Mouse (Mus musculus) hindbrain, embryonic 13.5 days (tissue): Measurements from ENCODE around the gene Fam168a. TPM values are rescaled to one million over a fixed set of nuclear protein-coding genes. Genes with fewer than 3 reads are reported as not detected.

ENCODE experiments used
- ATAC-seq: fragments of 200-750 bp; cut with Nextera tagmentation; 2 replicates; pipeline ENCODE4 v1.8.0; 2017; ENCODE audit warnings: moderate TSS enrichment; ENCODE audit not compliant: low FRiP score
- H3K27ac ChIP-seq: fragments of 300-500 bp; sonication (generic); 2 replicates; pipeline ENCODE4 v1.5.1; 2015; ENCODE audit warnings: inconsistent platforms, mild to moderate bottlenecking, moderate library complexity
- H3K27me3 ChIP-seq: fragments of 300-500 bp; sonication (generic); 2 replicates; pipeline ENCODE4 v1.6.1; 2015; ENCODE audit warnings: mild to moderate bottlenecking, inconsistent platforms
- H3K36me3 ChIP-seq: fragments of 300-500 bp; sonication (generic); 2 replicates; pipeline ENCODE4 v1.6.1; 2015; ENCODE audit warnings: mild to moderate bottlenecking, inconsistent platforms
- H3K4me1 ChIP-seq: fragments of 300-500 bp; sonication (generic); replicated peaks from 2 replicates; pipeline ENCODE4 v1.6.1; 2015; ENCODE audit warnings: inconsistent platforms
- H3K4me2 ChIP-seq: fragments of 300-500 bp; sonication (generic); 2 replicates; pipeline ENCODE4 v1.6.1; 2015; ENCODE audit warnings: inconsistent platforms, mild to moderate bottlenecking, moderate library complexity
- H3K4me3 ChIP-seq: fragments of 300-500 bp; sonication (generic); 2 replicates; pipeline ENCODE4 v1.5.1; 2015; ENCODE audit warnings: mild to moderate bottlenecking, inconsistent platforms
- H3K9ac ChIP-seq: fragments of 300-500 bp; sonication (generic); 2 replicates; pipeline ENCODE4 v1.6.1; 2015; ENCODE audit warnings: mild to moderate bottlenecking, inconsistent platforms
- H3K9me3 ChIP-seq: fragments of 300-500 bp; sonication (generic); 2 replicates; pipeline ENCODE4 v1.6.1; 2016; ENCODE audit warnings: inconsistent platforms
- WGBS: fragments of 180-500 bp; shearing (Covaris S2); methylation state at CpG from one replicate; pipeline ENCODE4 v1.1.7; 2015; 5-methylcytosine and 5-hydroxymethylcytosine counted together
- polyA plus RNA-seq: library from polyadenylated mRNA; unstranded; fragments of >200 nt; fragmentation: Nextera tagmentation; extraction: Ambion mirVana; gene quantifications from 2 replicates; pipeline ENCODE4 v1.2.1, GENCODE M21; 2015

The Fam168a gene
- polyA plus RNA-seq, 1 experiment from 2014 or later, result 93.8 TPM

GRCm38 (mm10) chr7:100835168-100835567 lies 128.7 kb downstream of the Fam168a start:
- H3K27me3 ChIP-seq, result no peaks in the 10 kb centered on the region
- no peak overlapping the region for H3K9ac ChIP-seq
- no peaks in the 10 kb centered on the region for H3K9me3 ChIP-seq
- WGBS, result 94% methylated on average over 7 of the region's 7 CpGs
- H3K4me2 ChIP-seq, result no peak overlapping the region
- H3K27ac ChIP-seq, result no peak overlapping the region
- no peak for ATAC-seq
- no peak overlapping the region for H3K4me3 ChIP-seq
- H3K4me1 ChIP-seq, result no peaks in the 10 kb centered on the region
- H3K36me3 ChIP-seq, result peaks cover 69% of the 10 kb centered on the region

- Histone ChIP-seq H3K27me3 (no peaks in the 10 kb centered on the region), H3K9me3 (no peaks in the 10 kb centered on the region), H3K4me3 (no peak overlapping the region), H3K36me3 (peaks cover 69% of the 10 kb centered on the region), H3K4me2 (no peak overlapping the region), H3K4me1 (no peaks in the 10 kb centered on the region), H3K9ac (no peak overlapping the region), H3K27ac (no peak overlapping the region)
- no peak for ATAC-seq
- WGBS, result 91% methylated on average over 6 of the region's 6 CpGs
These were observed 129.3 kb downstream of the Fam168a start for GRCm38 (mm10) chr7:100835711-100836110.

- Histone ChIP-seq H3K36me3 (peaks cover 65% of the 10 kb centered on the region), H3K4me2 (no peak overlapping the region), H3K27ac (no peak overlapping the region), H3K4me1 (no peaks in the 10 kb centered on the region), H3K4me3 (no peak overlapping the region), H3K9ac (no peak overlapping the region), H3K9me3 (no peaks in the 10 kb centered on the region), H3K27me3 (no peaks in the 10 kb centered on the region)
- ATAC-seq, result no peak
- WGBS, result 92% methylated on average over 10 of the region's 10 CpGs
These were observed 130.2 kb downstream of the Fam168a start for GRCm38 (mm10) chr7:100836657-100837056.

- ATAC-seq, result no peak
- WGBS, result 69% methylated on average over 1 of the region's 1 CpGs
- H3K4me2 ChIP-seq, result no peak overlapping the region
- H3K36me3 ChIP-seq, result peaks cover 71% of the 10 kb centered on the region
- H3K4me1 ChIP-seq, result no peaks in the 10 kb centered on the region
- no peak overlapping the region for H3K4me3 ChIP-seq
- no peak overlapping the region for H3K27ac ChIP-seq
- H3K27me3 ChIP-seq, result no peaks in the 10 kb centered on the region
- no peaks in the 10 kb centered on the region for H3K9me3 ChIP-seq
- H3K9ac ChIP-seq, result no peak overlapping the region
These were observed 131.3 kb downstream of the Fam168a start for GRCm38 (mm10) chr7:100837701-100838100.

- H3K4me3 ChIP-seq, result no peak overlapping the region
- 73% methylated on average over 6 of the region's 6 CpGs for WGBS
- no peak overlapping the region for H3K4me2 ChIP-seq
- H3K27me3 ChIP-seq, result no peaks in the 10 kb centered on the region
- no peak overlapping the region for H3K9ac ChIP-seq
- no peaks in the 10 kb centered on the region for H3K9me3 ChIP-seq
- peaks cover 59% of the 10 kb centered on the region for H3K36me3 ChIP-seq
- no peak for ATAC-seq
- H3K4me1 ChIP-seq, result no peaks in the 10 kb centered on the region
- H3K27ac ChIP-seq, result no peak overlapping the region
These were observed 133.4 kb downstream of the Fam168a start for GRCm38 (mm10) chr7:100839632-100840402.

- no peak overlapping the region for H3K4me3 ChIP-seq
- H3K9me3 ChIP-seq, result no peaks in the 10 kb centered on the region
- H3K9ac ChIP-seq, result no peak overlapping the region
- H3K27me3 ChIP-seq, result no peaks in the 10 kb centered on the region
- WGBS, result 98% methylated on average over 1 of the region's 1 CpGs
- no peak overlapping the region for H3K4me2 ChIP-seq
- no peak overlapping the region for H3K27ac ChIP-seq
- peaks cover 4% of the 10 kb centered on the region; the same call in 1 of the 2 replicates for H3K4me1 ChIP-seq
- ATAC-seq, result no peak
- H3K36me3 ChIP-seq, result peaks cover 48% of the 10 kb centered on the region
These were observed 134.5 kb downstream of the Fam168a start for GRCm38 (mm10) chr7:100840906-100841305.

GRCm38 (mm10) chr7:100841608-100842007 lies 135.2 kb downstream of the Fam168a start:
- 94% methylated on average over 6 of the region's 6 CpGs for WGBS
- ATAC-seq, result no peak
- no peaks in the 10 kb centered on the region for H3K27me3 ChIP-seq

GRCm38 (mm10) chr7:100842175-100842574 lies 135.7 kb downstream of the Fam168a start:
- H3K4me2 ChIP-seq, result no peak overlapping the region
- H3K36me3 ChIP-seq, result peaks cover 35% of the 10 kb centered on the region
- WGBS, result 88% methylated on average over 5 of the region's 5 CpGs
- peaks cover 7% of the 10 kb centered on the region; the same call in 1 of the 2 replicates for H3K4me1 ChIP-seq
- H3K9ac ChIP-seq, result no peak overlapping the region
- no peaks in the 10 kb centered on the region for H3K27me3 ChIP-seq
- ATAC-seq, result no peak
- no peak overlapping the region for H3K4me3 ChIP-seq
- no peak overlapping the region for H3K27ac ChIP-seq
- no peaks in the 10 kb centered on the region for H3K9me3 ChIP-seq

More at GRCm38 (mm10) chr7:100841608-100842007, 135.2 kb downstream of the Fam168a start:
- Histone ChIP-seq H3K36me3 (peaks cover 41% of the 10 kb centered on the region), H3K4me1 (peaks cover 7% of the 10 kb centered on the region; the same call in 1 of the 2 replicates), H3K27ac (no peak overlapping the region), H3K4me2 (no peak overlapping the region), H3K9me3 (no peaks in the 10 kb centered on the region), H3K4me3 (no peak overlapping the region), H3K9ac (no peak overlapping the region)

GRCm38 (mm10) chr7:100843866-100844265 lies 137.4 kb downstream of the Fam168a start:
- Histone ChIP-seq H3K4me3 (no peak overlapping the region), H3K27ac (no peak overlapping the region), H3K9me3 (no peaks in the 10 kb centered on the region), H3K36me3 (peaks cover 20% of the 10 kb centered on the region), H3K4me2 (no peak overlapping the region), H3K4me1 (peaks cover 7% of the 10 kb centered on the region; the same call in 1 of the 2 replicates), H3K27me3 (no peaks in the 10 kb centered on the region), H3K9ac (no peak overlapping the region)
- no peak for ATAC-seq
- 94% methylated on average over 2 of the region's 2 CpGs for WGBS

GRCm38 (mm10) chr7:100844385-100845025 lies 138.1 kb downstream of the Fam168a start:
- Histone ChIP-seq H3K9me3 (no peaks in the 10 kb centered on the region), H3K27ac (no peak overlapping the region), H3K4me2 (no peak overlapping the region), H3K4me1 (peaks cover 7% of the 10 kb centered on the region; the same call in 1 of the 2 replicates), H3K36me3 (peaks cover 14% of the 10 kb centered on the region; the same call in 1 of the 2 replicates), H3K9ac (no peak overlapping the region), H3K27me3 (no peaks in the 10 kb centered on the region), H3K4me3 (no peak overlapping the region)
- 82% methylated on average over 2 of the region's 2 CpGs for WGBS
- ATAC-seq, result no peak

GRCm38 (mm10) chr7:100845026-100845400 lies 138.6 kb downstream of the Fam168a start:
- no peak overlapping the region for H3K4me2 ChIP-seq
- ATAC-seq, result no peak
- no peaks in the 10 kb centered on the region for H3K27me3 ChIP-seq
- H3K36me3 ChIP-seq, result peaks cover 13% of the 10 kb centered on the region; the same call in 1 of the 2 replicates
- no peak overlapping the region for H3K4me3 ChIP-seq
- H3K4me1 ChIP-seq, result peaks cover 7% of the 10 kb centered on the region; the same call in 1 of the 2 replicates
- no peak overlapping the region for H3K27ac ChIP-seq
- no peak overlapping the region for H3K9ac ChIP-seq
- no peaks in the 10 kb centered on the region for H3K9me3 ChIP-seq

GRCm38 (mm10) chr7:100845412-100845811 lies 139.0 kb downstream of the Fam168a start:
- Histone ChIP-seq H3K4me1 (peaks cover 7% of the 10 kb centered on the region; the same call in 1 of the 2 replicates), H3K9ac (no peak overlapping the region), H3K4me2 (no peak overlapping the region), H3K9me3 (no peaks in the 10 kb centered on the region), H3K27me3 (no peaks in the 10 kb centered on the region), H3K4me3 (no peak overlapping the region), H3K27ac (no peak overlapping the region), H3K36me3 (peaks cover 13% of the 10 kb centered on the region; the same call in 1 of the 2 replicates)
- ATAC-seq, result no peak
- WGBS, result 69% methylated on average over 1 of the region's 1 CpGs
